Mouse (Mus musculus) hindbrain, embryonic 10.5 days (tissue): ENCODE results near the gene Map3k14. TPM values are rescaled to one million over a fixed set of nuclear protein-coding genes. Genes with fewer than 3 reads are reported as not detected.

ENCODE experiments used
- DNase-seq: peaks from one replicate; pipeline ENCODE4 v3.0.0-alpha.2; 2017; ENCODE audit warnings: low spot score
- H3K27ac ChIP-seq: fragments of 300-500 bp; sonication (generic); 2 replicates; pipeline ENCODE4 v1.5.1; 2016; ENCODE audit warnings: mild to moderate bottlenecking, moderate library complexity
- H3K27me3 ChIP-seq: fragments of 300-500 bp; sonication (generic); 2 replicates; pipeline ENCODE4 v1.6.1; 2016; ENCODE audit warnings: mild to moderate bottlenecking; ENCODE audit not compliant: poor library complexity, insufficient read depth, severe bottlenecking
- H3K36me3 ChIP-seq: fragments of 300-500 bp; sonication (generic); 2 replicates; pipeline ENCODE4 v1.6.1; 2016; ENCODE audit warnings: mild to moderate bottlenecking, moderate library complexity
- H3K4me1 ChIP-seq: fragments of 300-500 bp; sonication (generic); replicated peaks from 2 replicates; pipeline ENCODE4 v1.6.1; 2016; ENCODE audit warnings: mild to moderate bottlenecking
- H3K4me3 ChIP-seq: fragments of 300-500 bp; sonication (generic); 2 replicates; pipeline ENCODE4 v1.5.1; 2016; ENCODE audit warnings: mild to moderate bottlenecking, moderate library complexity
- H3K9me3 ChIP-seq: fragments of 300-500 bp; sonication (generic); 2 replicates; pipeline ENCODE4 v1.6.1; 2016; ENCODE audit warnings: mild to moderate bottlenecking, moderate library complexity
- WGBS: fragments of 180-500 bp; shearing (Covaris S2); methylation state at CpG from one replicate; pipeline ENCODE4 v1.1.7; 2016; 5-methylcytosine and 5-hydroxymethylcytosine counted together
- polyA plus RNA-seq: library from polyadenylated mRNA; unstranded; fragments of >200 nt; fragmentation: Nextera tagmentation; extraction: Ambion mirVana; gene quantifications from 2 replicates; pipeline ENCODE4 v1.2.1, GENCODE M21; 2016

The Map3k14 gene
- polyA plus RNA-seq, 1 experiment from 2014 or later = 4.2 TPM

- Histone ChIP-seq H3K36me3 (no peaks in the 10 kb centered on the region), H3K27ac (peak overlapping the region; percentile 96), H3K4me3 (peak overlapping the region; percentile 80), H3K9me3 (no peaks in the 10 kb centered on the region), H3K27me3 (no peaks in the 10 kb centered on the region), H3K4me1 (peaks cover 73% of the 10 kb centered on the region)
- no peak for DNase-seq
- under 1% methylated on average over 42 of the region's 42 CpGs for WGBS
Observed at GRCm38 (mm10) chr11:103266729-103267345, 435 bp downstream of the Map3k14 start.

GRCm38 (mm10) chr11:103265856-103266255, 1.4 kb downstream of the Map3k14 start:
- Histone ChIP-seq H3K27me3 (no peaks in the 10 kb centered on the region), H3K4me1 (peaks cover 70% of the 10 kb centered on the region), H3K9me3 (no peaks in the 10 kb centered on the region), H3K36me3 (no peaks in the 10 kb centered on the region), H3K27ac (no peak overlapping the region), H3K4me3 (peak overlapping the region; percentile 80; the same call in 1 of the 2 replicates)
- no peak for DNase-seq
- 72% methylated on average over 2 of the region's 2 CpGs for WGBS

GRCm38 (mm10) chr11:103265211-103265610, 2.1 kb downstream of the Map3k14 start:
- H3K4me3 ChIP-seq = no peak overlapping the region
- no peaks in the 10 kb centered on the region for H3K36me3 ChIP-seq
- no peaks in the 10 kb centered on the region for H3K9me3 ChIP-seq
- H3K27me3 ChIP-seq = no peaks in the 10 kb centered on the region
- DNase-seq = no peak
- peaks cover 67% of the 10 kb centered on the region for H3K4me1 ChIP-seq
- WGBS = 48% methylated on average over 7 of the region's 7 CpGs
- H3K27ac ChIP-seq = no peak overlapping the region

- 82% methylated on average over 20 of the region's 20 CpGs for WGBS
- H3K36me3 ChIP-seq = no peaks in the 10 kb centered on the region
- peak overlapping the region; percentile 16 for H3K4me3 ChIP-seq
- H3K9me3 ChIP-seq = no peaks in the 10 kb centered on the region
- no peak for DNase-seq
- no peaks in the 10 kb centered on the region for H3K27me3 ChIP-seq
- H3K4me1 ChIP-seq = peaks cover 67% of the 10 kb centered on the region
- peak overlapping the region; percentile 82 for H3K27ac ChIP-seq
Observed at GRCm38 (mm10) chr11:103264427-103265005, 2.8 kb downstream of the Map3k14 start.

GRCm38 (mm10) chr11:103263551-103263950, 3.7 kb downstream of the Map3k14 start:
- WGBS = 39% methylated on average over 10 of the region's 10 CpGs
- H3K27me3 ChIP-seq = no peaks in the 10 kb centered on the region
- peak overlapping the region; percentile 82 for H3K27ac ChIP-seq
- no peak overlapping the region for H3K4me3 ChIP-seq
- H3K4me1 ChIP-seq = peaks cover 71% of the 10 kb centered on the region
- H3K9me3 ChIP-seq = no peaks in the 10 kb centered on the region
- peak; percentile 29 for DNase-seq
- H3K36me3 ChIP-seq = no peaks in the 10 kb centered on the region

GRCm38 (mm10) chr11:103262412-103263267, 4.6 kb downstream of the Map3k14 start:
- Histone ChIP-seq H3K4me3 (no peak overlapping the region), H3K9me3 (no peaks in the 10 kb centered on the region), H3K4me1 (peaks cover 63% of the 10 kb centered on the region), H3K27me3 (no peaks in the 10 kb centered on the region), H3K27ac (peak overlapping the region; percentile 82), H3K36me3 (no peaks in the 10 kb centered on the region)
- DNase-seq = no peak
- WGBS = 77% methylated on average over 20 of the region's 20 CpGs

GRCm38 (mm10) chr11:103261671-103262411, 5.4 kb downstream of the Map3k14 start:
- WGBS = 88% methylated on average over 7 of the region's 7 CpGs
- H3K27me3 ChIP-seq = no peaks in the 10 kb centered on the region
- H3K36me3 ChIP-seq = no peaks in the 10 kb centered on the region
- no peak overlapping the region for H3K4me3 ChIP-seq
- H3K9me3 ChIP-seq = no peaks in the 10 kb centered on the region
- 0 out of 2 replicates have a peak overlapping the region, but pooled peaks have one; percentile 0 for H3K27ac ChIP-seq
- peaks cover 58% of the 10 kb centered on the region for H3K4me1 ChIP-seq
- DNase-seq = no peak

- H3K27me3 ChIP-seq = no peaks in the 10 kb centered on the region
- H3K27ac ChIP-seq = no peak overlapping the region
- H3K36me3 ChIP-seq = no peaks in the 10 kb centered on the region
- DNase-seq = no peak
- no peaks in the 10 kb centered on the region for H3K9me3 ChIP-seq
- WGBS = 87% methylated on average over 12 of the region's 12 CpGs
- no peak overlapping the region for H3K4me3 ChIP-seq
- peaks cover 46% of the 10 kb centered on the region for H3K4me1 ChIP-seq
Observed at GRCm38 (mm10) chr11:103260515-103261192, 6.6 kb downstream of the Map3k14 start.

GRCm38 (mm10) chr11:103260034-103260433, 7.2 kb downstream of the Map3k14 start:
- H3K27me3 ChIP-seq = no peaks in the 10 kb centered on the region
- WGBS = 92% methylated on average over 5 of the region's 5 CpGs
- DNase-seq = no peak
- H3K4me1 ChIP-seq = peaks cover 40% of the 10 kb centered on the region
- no peaks in the 10 kb centered on the region for H3K36me3 ChIP-seq
- no peak overlapping the region for H3K27ac ChIP-seq
- no peak overlapping the region for H3K4me3 ChIP-seq
- no peaks in the 10 kb centered on the region for H3K9me3 ChIP-seq

GRCm38 (mm10) chr11:103257938-103258481, 9.3 kb downstream of the Map3k14 start:
- Histone ChIP-seq H3K36me3 (no peaks in the 10 kb centered on the region), H3K27ac (no peak overlapping the region), H3K27me3 (no peaks in the 10 kb centered on the region), H3K4me1 (peaks cover 20% of the 10 kb centered on the region), H3K4me3 (no peak overlapping the region), H3K9me3 (no peaks in the 10 kb centered on the region)
- no peak for DNase-seq
- 89% methylated on average over 4 of the region's 4 CpGs for WGBS

GRCm38 (mm10) chr11:103253605-103254004, 13.7 kb downstream of the Map3k14 start:
- no peak overlapping the region for H3K27ac ChIP-seq
- no peak overlapping the region for H3K4me3 ChIP-seq
- H3K36me3 ChIP-seq = no peaks in the 10 kb centered on the region
- peaks cover 14% of the 10 kb centered on the region for H3K4me1 ChIP-seq
- H3K9me3 ChIP-seq = no peaks in the 10 kb centered on the region
- no peak for DNase-seq
- no peaks in the 10 kb centered on the region for H3K27me3 ChIP-seq
- WGBS = 89% methylated on average over 5 of the region's 5 CpGs

- Histone ChIP-seq H3K27ac (no peak overlapping the region), H3K9me3 (no peaks in the 10 kb centered on the region), H3K36me3 (no peaks in the 10 kb centered on the region), H3K4me1 (peaks cover 24% of the 10 kb centered on the region), H3K4me3 (no peak overlapping the region), H3K27me3 (no peaks in the 10 kb centered on the region)
- WGBS = 92% methylated on average over 5 of the region's 5 CpGs
- no peak for DNase-seq
Observed at GRCm38 (mm10) chr11:103252380-103252779, 14.9 kb downstream of the Map3k14 start.
